Mouse (Mus musculus): ENCODE measurements around the gene Gbp5. TPM values are rescaled to one million over a fixed set of nuclear protein-coding genes. Genes with fewer than 3 reads are reported as not detected.

Gbp5 gene
- total RNA-seq (2023): 32.0 TPM

DNA sequence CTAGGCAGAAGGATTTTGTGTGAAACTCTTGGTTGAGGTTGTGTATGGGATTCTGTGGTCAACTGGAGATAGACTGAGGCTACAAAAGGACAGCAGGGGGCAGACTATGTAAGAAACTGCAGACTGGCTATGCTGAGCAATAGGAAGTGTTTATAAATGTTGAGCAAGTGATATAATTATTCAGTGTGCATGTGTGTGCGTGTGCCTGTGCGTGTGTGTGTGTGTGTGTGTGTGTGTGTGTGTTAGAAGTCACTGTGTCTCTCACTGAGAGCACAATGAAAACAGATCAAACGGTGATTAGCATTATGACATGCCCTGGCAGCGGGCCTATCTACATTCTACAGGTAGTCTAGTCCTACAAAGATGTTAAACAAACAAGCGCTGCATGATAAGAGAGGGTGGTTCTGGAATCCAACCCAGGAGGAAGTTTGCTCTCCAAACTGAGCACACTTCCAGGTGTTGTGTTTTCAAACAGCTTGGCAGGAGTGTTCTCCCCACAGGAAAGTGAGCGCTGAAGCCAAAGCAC, at the start of gene Gbp5:
Gene Gbp5 (plus strand): TSS at position 443 of the 526 bp plus-strand sequence.

DNA sequence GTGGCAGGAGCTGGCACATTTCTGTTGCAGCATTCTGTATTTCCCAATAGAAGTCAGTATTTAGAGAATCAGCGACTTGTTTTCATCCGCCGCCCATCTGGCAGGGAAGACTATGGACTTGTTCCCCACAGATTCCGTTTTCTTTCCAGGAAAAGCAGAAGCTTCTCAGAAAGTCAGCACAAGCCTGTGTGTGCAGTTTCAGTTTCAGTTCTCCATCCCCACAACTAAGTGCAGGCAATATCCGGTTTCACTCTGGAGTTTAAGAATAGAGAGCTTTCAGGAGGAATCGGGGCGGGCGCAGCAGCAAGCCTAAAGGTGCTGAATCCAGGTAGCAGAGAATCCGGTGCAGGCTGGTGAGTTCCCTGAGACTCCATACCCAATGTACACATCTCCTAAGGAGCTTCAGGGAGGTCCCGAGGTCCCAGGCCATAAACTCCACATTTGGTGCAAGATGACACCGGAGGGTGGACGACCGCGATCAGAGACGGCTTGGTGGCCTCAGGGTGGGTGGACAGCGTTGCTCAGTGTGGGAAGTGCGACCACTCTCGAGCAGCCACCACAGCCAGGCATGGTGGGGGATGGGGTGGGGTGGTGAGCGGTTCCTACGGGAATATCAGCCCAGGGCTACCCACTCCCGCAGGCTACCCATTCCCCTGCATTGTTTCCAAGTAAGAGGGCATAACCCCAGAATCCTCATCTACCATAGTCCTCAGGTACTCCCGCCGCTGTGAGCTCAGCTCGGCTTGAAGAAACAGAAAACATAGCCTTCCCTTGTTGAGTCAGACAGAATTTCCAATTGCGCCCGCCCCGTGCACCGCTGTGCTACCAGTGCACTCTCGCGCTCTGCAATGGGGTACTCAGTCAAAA, 36.5 kb downstream of the Gbp5 start, which contains the start of gene Gbp7:
Gene Gbp7 (plus strand): TSS at position 256 of the 867 bp plus-strand sequence.

DNA sequence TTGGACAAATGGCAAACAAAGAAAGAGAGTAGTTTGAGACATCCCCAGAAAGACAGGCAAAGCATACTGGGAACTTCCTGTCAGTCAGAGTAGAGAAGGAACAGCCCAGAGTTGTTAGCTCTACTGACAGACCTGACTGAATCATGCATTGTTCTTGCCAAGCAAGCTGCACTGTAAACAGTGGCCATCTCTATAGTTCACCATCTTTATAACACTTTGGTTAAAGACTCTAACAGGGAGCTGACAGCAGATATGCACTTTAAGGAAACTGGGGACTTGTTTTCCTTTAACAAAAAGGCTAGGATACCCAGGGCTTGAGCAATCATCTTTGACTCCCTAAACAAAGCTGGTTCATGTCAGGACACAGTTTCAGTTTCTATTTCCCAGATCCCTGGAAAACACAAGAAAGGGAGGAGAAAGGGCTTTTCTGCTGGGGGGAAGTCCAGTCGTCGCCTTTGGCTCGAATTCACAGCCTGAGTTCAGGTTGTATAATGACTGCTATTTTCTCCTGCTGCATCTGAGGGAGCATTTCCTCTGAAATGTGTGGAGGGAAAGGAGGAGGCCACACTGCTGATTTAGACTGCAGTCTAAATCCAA, 66.0 kb downstream of the Gbp5 start, which contains the start of gene Gbp3:
Gene Gbp3 (plus strand): TSS at position 395 of the 597 bp plus-strand sequence.

Other genes with a start within 250 kb of the Gbp5 start
- 50.4 TPM for gene Pdlim5, start 98.3 kb upstream of the Gbp5 start, total RNA-seq (2023)
- 44.8 TPM for gene Gbp7, start 36.4 kb downstream of the Gbp5 start, total RNA-seq (2023)
- gene Gbp3, start 66.0 kb downstream of the Gbp5 start, total RNA-seq (2023): 121 TPM
- not detected for gene Gbp2b, start 100.9 kb downstream of the Gbp5 start, total RNA-seq (2023)
- 44.0 TPM for gene Gbp2, start 126.6 kb downstream of the Gbp5 start, total RNA-seq (2023)
- 2.4 TPM for gene Kyat3, start 207.1 kb downstream of the Gbp5 start, total RNA-seq (2023)